Mouse (Mus musculus): ENCODE data around the gene Rsrp1.

DNA sequence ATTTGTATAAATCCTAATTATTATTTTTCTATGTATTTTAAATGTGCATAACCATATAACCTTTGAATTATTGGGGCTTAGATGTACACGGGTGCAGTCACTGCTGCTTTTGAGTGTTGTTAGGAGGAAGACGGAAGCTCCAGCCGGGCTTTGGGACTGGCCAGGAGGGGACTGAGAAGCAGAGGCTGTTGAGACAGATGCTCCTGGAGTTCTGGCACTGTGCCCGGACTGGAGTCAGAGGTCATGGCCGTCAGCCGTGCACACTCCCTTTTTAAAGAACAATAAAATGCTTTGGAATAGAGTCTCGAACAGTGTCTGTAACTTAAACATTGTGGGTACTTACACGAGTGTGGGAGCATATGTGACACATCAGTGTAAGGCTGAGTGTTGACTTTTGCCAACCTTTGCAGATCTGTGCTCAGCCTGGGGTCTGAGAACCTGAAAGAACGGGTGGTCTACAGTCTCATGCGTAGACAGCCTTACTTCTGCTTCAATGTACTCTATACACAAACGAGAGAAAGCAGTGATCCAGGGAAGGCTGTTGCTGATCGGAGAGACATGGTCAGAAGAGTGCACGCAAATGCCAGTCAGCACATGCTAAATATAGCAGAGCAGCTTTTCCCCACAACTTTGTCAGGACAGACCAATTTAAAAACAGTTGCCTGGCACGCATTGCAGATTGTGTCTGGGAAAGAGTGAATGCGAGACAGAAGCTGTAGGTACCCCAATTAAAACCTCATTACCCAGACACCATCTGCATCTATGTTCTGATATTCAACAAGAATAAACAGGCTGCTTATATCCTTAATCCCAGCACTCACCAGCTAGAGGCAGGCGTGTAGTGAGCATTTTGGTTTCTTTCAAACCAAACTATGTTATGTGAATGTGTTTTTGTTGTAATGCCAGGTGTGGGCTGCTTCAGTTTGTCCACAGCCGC is 14.1 kb downstream of the Rsrp1 start:
- TF ChIP-seq CTCF (IDR thresholded peaks at IDR 0.05; ENCODE audit: control insufficient read depth, insufficient read depth, low read length): no peak
- no peak for TF ChIP-seq POLR2A (IDR thresholded peaks at IDR 0.05; ENCODE audit: borderline replicate concordance, control insufficient read depth, low read depth, low read length)
